Mouse (Mus musculus) megakaryocyte-erythroid progenitor cell, adult 5 weeks (primary cell): ENCODE measurements around the gene Kdr. TPM values are rescaled to one million over a fixed set of nuclear protein-coding genes. Genes with fewer than 3 reads are reported as not detected.

Experiments
- polyA plus RNA-seq: library from polyadenylated mRNA; stranded (reverse); fragments of >175 nt; gene quantifications from 2 replicates; pipeline ENCODE4 v1.2.3, GENCODE M21; 2012

Kdr gene
- 0.10 and 0.14 TPM in 2 replicates for polyA plus RNA-seq

GRCm38 (mm10) chr5:75978374-75979100, at the start of gene Kdr:
TSS of gene Kdr (minus strand) at chr5:75978458.

Other genes starting within 250 kb of the Kdr start
- 32.8 and 37.1 TPM in 2 replicates for gene Srd5a3, start 161.8 kb upstream of the Kdr start, polyA plus RNA-seq
- gene Tmem165, start 205.4 kb upstream of the Kdr start, polyA plus RNA-seq, result 59.2 and 92.3 TPM in 2 replicates